Mouse (Mus musculus): ENCODE data around the gene Golga1.

Gene Golga1

DNA sequence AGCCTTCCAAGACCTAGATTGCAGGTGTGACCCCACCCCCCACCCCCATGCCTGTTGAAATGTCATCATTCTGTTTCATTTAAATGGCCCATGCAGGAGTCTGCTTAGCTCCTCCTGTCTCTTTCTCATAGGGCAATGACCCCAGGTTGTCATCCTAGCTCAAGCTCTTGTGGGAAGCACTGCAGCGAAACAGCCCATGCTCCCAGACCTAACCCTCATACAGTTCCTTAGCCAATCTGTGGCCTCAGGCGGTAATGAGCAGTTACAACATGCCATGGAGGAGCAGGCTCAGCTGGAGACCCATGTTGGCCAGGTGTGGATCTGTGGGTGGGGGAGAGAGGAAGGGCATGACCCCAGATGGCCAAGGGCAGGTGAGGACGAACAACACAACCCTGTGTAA, 90.2 kb downstream of the Golga1 start:
- DNase-seq (ENCODE audit: low read depth) = no peak

- no peak for DNase-seq (ENCODE audit: low read depth)
Observed at GRCm38 (mm10) chr2:38974171-38974570, 91.2 kb downstream of the Golga1 start.

DNA sequence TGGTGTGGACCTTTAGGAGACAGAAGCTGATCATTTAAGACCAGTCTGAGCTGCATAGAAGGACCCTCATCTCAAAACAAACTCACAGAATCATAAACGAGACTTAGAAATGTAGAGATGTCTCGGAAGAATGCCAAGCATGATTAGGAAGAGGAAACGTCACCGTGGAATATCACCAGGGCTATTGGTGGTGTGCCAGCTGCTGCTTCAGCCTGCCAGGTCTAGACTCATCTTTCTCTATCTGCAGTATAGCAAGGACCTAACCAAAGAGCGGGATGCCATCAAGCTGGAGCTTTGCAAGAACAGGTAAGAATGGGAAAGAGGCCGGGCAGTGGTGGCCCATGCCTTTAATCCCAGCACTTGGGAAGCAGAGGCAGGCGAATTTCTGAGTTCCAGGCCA, 91.6 kb downstream of the Golga1 start:
- DNase-seq (ENCODE audit: low read depth) = no peak

DNA sequence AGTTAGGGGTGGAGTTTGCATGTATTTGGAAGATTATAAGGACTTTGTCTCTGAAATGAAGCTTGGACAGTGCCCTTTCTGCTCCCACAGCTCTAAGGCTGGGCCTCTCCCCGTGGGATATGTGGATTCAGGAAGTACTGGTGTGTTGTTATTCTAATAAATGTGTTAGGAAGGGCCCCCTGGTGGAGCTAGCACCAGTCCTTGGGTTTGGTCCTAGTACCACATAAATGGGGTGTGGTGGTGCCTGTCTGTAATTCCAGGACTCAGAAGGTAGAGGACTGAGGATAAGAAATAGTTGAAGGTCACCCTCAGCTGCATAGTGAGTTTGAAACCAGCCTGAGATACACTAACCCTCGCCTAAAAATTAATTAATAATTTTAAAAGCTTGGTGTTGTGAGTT, 92.1 kb downstream of the Golga1 start:
- DNase-seq (ENCODE audit: low read depth) = no peak

DNA sequence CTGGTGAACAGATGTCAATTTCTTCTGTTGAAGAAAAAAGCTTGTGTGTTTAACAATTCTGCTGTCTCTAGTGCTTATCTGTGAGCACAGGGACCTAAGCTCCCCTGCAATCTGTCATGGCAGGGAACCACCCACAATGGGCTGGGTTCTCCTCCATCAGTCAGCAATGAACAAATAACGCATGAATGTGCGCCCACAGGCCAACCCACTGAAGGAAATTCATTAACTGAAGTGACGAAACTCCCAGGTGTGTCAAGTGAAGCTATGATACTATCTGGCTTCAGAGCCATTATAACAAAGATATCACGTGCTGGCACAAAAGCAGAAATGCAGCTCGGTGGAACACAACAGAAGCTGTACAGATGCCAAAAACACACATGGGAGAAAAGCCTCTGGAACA, 95.3 kb downstream of the Golga1 start:
- peak; percentile 80 for DNase-seq (ENCODE audit: low read depth)

DNA sequence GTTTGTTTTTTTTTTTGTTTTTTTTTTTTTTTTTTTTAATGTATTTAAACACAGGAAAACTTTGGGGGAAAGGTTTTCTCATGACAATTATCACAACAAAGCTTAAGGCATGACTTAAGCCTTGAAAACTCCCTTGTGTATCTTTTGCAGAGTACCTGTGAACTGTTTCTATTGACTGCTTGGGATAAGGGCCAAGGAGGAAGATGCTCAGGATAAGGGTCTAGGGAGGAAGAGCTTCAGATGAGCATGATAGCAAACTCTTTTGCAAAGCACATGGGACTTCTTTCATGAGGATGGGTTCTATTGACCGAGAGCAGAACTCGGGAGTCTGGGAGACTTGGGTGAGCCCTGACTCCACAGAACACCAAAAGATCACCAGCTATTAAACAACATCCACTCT, 95.7 kb downstream of the Golga1 start:
- DNase-seq (ENCODE audit: low read depth) = no peak

All from c-Kit-positive CD71-positive TER-119-negative erythroid progenitor cells, embryonic 14.5 days (primary cell).